Comparison of ENCODE assay signal across 9 mouse cellular contexts in the genomic region with DNA sequence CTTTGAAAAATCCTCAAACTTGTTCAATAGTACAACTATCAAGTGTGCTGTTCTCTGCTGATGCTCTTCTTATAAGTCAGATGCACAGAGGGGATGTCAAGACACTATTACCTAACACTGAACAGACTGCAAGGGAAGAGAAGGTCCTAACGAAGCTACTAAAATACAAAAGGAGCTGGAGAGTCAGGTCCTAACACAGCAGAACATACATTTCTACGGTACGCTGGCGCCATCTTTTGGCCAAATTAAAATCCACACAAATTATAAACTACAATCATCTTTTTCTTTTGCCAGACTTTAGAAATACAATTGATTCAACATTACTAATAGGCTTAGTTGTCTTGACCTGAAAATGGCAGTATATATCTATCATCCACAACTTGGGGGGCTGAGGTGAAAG. TPM values are rescaled to one million over a fixed set of nuclear protein-coding genes. Genes with fewer than 3 reads are reported as not detected.
A peak's percentile ranks its signal among the peaks of the same experiment; 100 is the strongest.
DNase-seq lines count a peak whose midpoint lies in the region; ATAC-seq and TF ChIP-seq lines count a peak whose summit lies in the region.
"Had no signal": no experiment of that assay in that cellular context is flagged by ENCODE, and none has a peak within 500 bp of the region (broad histone marks: within the 10 kb centered on the region; RNA-seq: fewer than 3 reads in every experiment).

No protein-coding gene starts in this region.

- TF ChIP-seq EP300 in stomach, postnatal 0 days (optimal IDR thresholded peaks at IDR 0.05) = no peak

- WGBS in heart, embryonic 11.5 days (ENCODE audit: insufficient replicate concordance) = 7% methylated on average over 4 of the region's 4 CpGs
- 6% methylated on average over 4 of the region's 4 CpGs for WGBS in embryonic facial prominence, embryonic 11.5 days
- WGBS in stomach, postnatal 0 days = 3% methylated on average over 4 of the region's 4 CpGs

- no peak overlapping the region for H3K4me3 ChIP-seq in heart, embryonic 11.5 days (ENCODE audit: low read depth, low read length)
- no peak overlapping the region for H3K4me3 ChIP-seq in embryonic facial prominence, embryonic 11.5 days (ENCODE audit: low read depth, low read length)
- H3K4me3 ChIP-seq in stomach, postnatal 0 days (ENCODE audit: low read depth, low read length) = no peak overlapping the region
- H3K4me3 ChIP-seq: embryonic facial prominence, embryonic 13.5 days had no signal

- no peaks in the 10 kb centered on the region for H3K9me3 ChIP-seq in heart, embryonic 11.5 days (replicated peaks; ENCODE audit: control insufficient read depth, low read length)
- no peaks in the 10 kb centered on the region for H3K9me3 ChIP-seq in embryonic facial prominence, embryonic 11.5 days (replicated peaks; ENCODE audit: control insufficient read depth, low read length)
- no peaks in the 10 kb centered on the region for H3K9me3 ChIP-seq in stomach, postnatal 0 days (ENCODE audit: control insufficient read depth, low read length)
- H3K9me3 ChIP-seq: embryonic facial prominence, embryonic 13.5 days had no signal

- TF ChIP-seq CTCF in stomach, postnatal 0 days (IDR thresholded peaks at IDR 0.05; ENCODE audit: low read depth) = peak; percentile 92

- no peaks in the 10 kb centered on the region for H3K36me3 ChIP-seq in heart, embryonic 11.5 days (ENCODE audit: control insufficient read depth, insufficient read depth, low read length)
- H3K36me3 ChIP-seq in embryonic facial prominence, embryonic 11.5 days (replicated peaks; ENCODE audit: control insufficient read depth, insufficient read depth, low read depth, low read length) = no peaks in the 10 kb centered on the region
- H3K36me3 ChIP-seq in stomach, postnatal 0 days (ENCODE audit: control insufficient read depth, insufficient read depth, low read length) = no peaks in the 10 kb centered on the region

- no peaks in the 10 kb centered on the region for H3K4me1 ChIP-seq in heart, embryonic 11.5 days (ENCODE audit: control insufficient read depth, insufficient read depth, low read length)
- no peaks in the 10 kb centered on the region for H3K4me1 ChIP-seq in embryonic facial prominence, embryonic 11.5 days (ENCODE audit: control insufficient read depth, insufficient read depth, low read length)
- H3K4me1 ChIP-seq in stomach, postnatal 0 days (replicated peaks; ENCODE audit: control insufficient read depth, insufficient read depth) = no peaks in the 10 kb centered on the region
- H3K4me1 ChIP-seq: embryonic facial prominence, embryonic 13.5 days had no signal

- H3K9ac ChIP-seq in heart, embryonic 11.5 days (ENCODE audit: low read depth, low read length) = no peak overlapping the region
- H3K9ac ChIP-seq in embryonic facial prominence, embryonic 11.5 days (replicated peaks; ENCODE audit: low read length) = no peak overlapping the region
- H3K9ac ChIP-seq in stomach, postnatal 0 days (ENCODE audit: low read length) = no peak overlapping the region
- H3K9ac ChIP-seq: embryonic facial prominence, embryonic 13.5 days had no signal

- ATAC-seq in heart, embryonic 11.5 days (replicated peaks; ENCODE audit: insufficient number of reproducible peaks, low FRiP score, low TSS enrichment) = no peak
- peak; percentile 61 for ATAC-seq in CD4-positive, CD25-positive, alpha-beta regulatory T cell, adult 4 months
- ATAC-seq in embryonic facial prominence, embryonic 11.5 days (replicated peaks; ENCODE audit: insufficient number of reproducible peaks, low FRiP score, low TSS enrichment, low read depth) = no peak
- ATAC-seq in stomach, postnatal 0 days (ENCODE audit: low FRiP score, low TSS enrichment) = no peak

- H3K4me2 ChIP-seq in heart, embryonic 11.5 days = no peak overlapping the region
- H3K4me2 ChIP-seq in embryonic facial prominence, embryonic 11.5 days (ENCODE audit: low read depth, low read length) = no peak overlapping the region
- no peak overlapping the region for H3K4me2 ChIP-seq in stomach, postnatal 0 days (replicated peaks; ENCODE audit: low read depth)
- H3K4me2 ChIP-seq: embryonic facial prominence, embryonic 13.5 days had no signal

- intact Hi-C loops in heart, postnatal 10 days (cut with DNase I) = loop anchor here (1.0 to 5.0 kb wide), 4 partner anchors 48 to 256 kb away; no protein-coding TSS in a partner anchor

- no peak overlapping the region for H3K27ac ChIP-seq in heart, embryonic 11.5 days (ENCODE audit: low read depth, low read length)
- H3K27ac ChIP-seq in embryonic facial prominence, embryonic 11.5 days (replicated peaks; ENCODE audit: low read depth, low read length) = no peak overlapping the region
- H3K27ac ChIP-seq in stomach, postnatal 0 days (replicated peaks) = no peak overlapping the region
- H3K27ac ChIP-seq: embryonic facial prominence, embryonic 13.5 days had no signal

- no peaks in the 10 kb centered on the region for H3K27me3 ChIP-seq in heart, embryonic 11.5 days (ENCODE audit: control insufficient read depth, insufficient read depth, low read length)
- no peaks in the 10 kb centered on the region for H3K27me3 ChIP-seq in embryonic facial prominence, embryonic 11.5 days (ENCODE audit: control insufficient read depth, insufficient read depth, low read length)
- no peaks in the 10 kb centered on the region for H3K27me3 ChIP-seq in stomach, postnatal 0 days (ENCODE audit: control insufficient read depth, insufficient read depth, low read length)
- H3K27me3 ChIP-seq: embryonic facial prominence, embryonic 13.5 days had no signal

- peak; percentile 68 to 83 for DNase-seq in heart, postnatal 10 days
- DNase-seq in adrenal gland, postnatal 10 days = peak; percentile 73
- peak; percentile 75 for DNase-seq in embryonic facial prominence, embryonic 11.5 days (ENCODE audit: low spot score)
- peak; percentile 71 for DNase-seq in kidney, postnatal 14 days
- peak; percentile 87 for DNase-seq in lung, postnatal 36 days
- peak; percentile 54 for DNase-seq in stomach, postnatal 0 days (ENCODE audit: low spot score)

RNA-seq across cellular contexts. Expression of a gene that starts 16.4 kb away (rescaled TPM):
- total RNA-seq in heart, postnatal 10 days (2021) = 1 to 10 TPM; 3.7 to 7.2 TPM
- 8.5 and 8.8 TPM in 2 replicates for polyA plus RNA-seq in heart, embryonic 11.5 days (2014; fragmentation: Nextera tagmentation; extraction: Ambion mirVana)
- 1 to 10 TPM; 3.3 to 3.8 TPM for polyA plus RNA-seq in CD4-positive, CD25-positive, alpha-beta regulatory T cell, adult 4 months (2017; shearing (Covaris generic))
- total RNA-seq in adrenal gland, postnatal 10 days (2021) = 1 to 10 TPM; 4.6 to 7.0 TPM
- 1.9 and 2.0 TPM in 2 replicates for polyA plus RNA-seq in embryonic facial prominence, embryonic 11.5 days (2014; fragmentation: Nextera tagmentation; extraction: Ambion mirVana)
- 2.0 and 2.2 TPM in 2 replicates for polyA plus RNA-seq in stomach, postnatal 0 days (2015; fragmentation: Nextera tagmentation; extraction: Ambion mirVana)

RNA-seq across cellular contexts. Expression of a gene that starts 28.3 kb away (rescaled TPM):
- total RNA-seq in heart, postnatal 10 days (2021) = 10 to 100 TPM in 1 of 2 experiments, 1 to 10 TPM in 1; 8.5 to 12.2 TPM
- 15.3 and 16.3 TPM in 2 replicates for polyA plus RNA-seq in heart, embryonic 11.5 days (2014; fragmentation: Nextera tagmentation; extraction: Ambion mirVana)
- polyA plus RNA-seq in CD4-positive, CD25-positive, alpha-beta regulatory T cell, adult 4 months (2017; shearing (Covaris generic)) = 10 to 100 TPM; 12.7 to 13.8 TPM
- 10 to 100 TPM in 1 of 2 experiments, 1 to 10 TPM in 1; 8.7 to 15.9 TPM for total RNA-seq in adrenal gland, postnatal 10 days (2021)
- 21.2 and 22.3 TPM in 2 replicates for polyA plus RNA-seq in embryonic facial prominence, embryonic 11.5 days (2014; fragmentation: Nextera tagmentation; extraction: Ambion mirVana)
- 7.0 and 7.4 TPM in 2 replicates for polyA plus RNA-seq in stomach, postnatal 0 days (2015; fragmentation: Nextera tagmentation; extraction: Ambion mirVana)

RNA-seq across cellular contexts. Expression of a gene that starts 29.0 kb away (rescaled TPM):
- 1 to 10 TPM; 5.8 to 6.7 TPM for total RNA-seq in heart, postnatal 10 days (2021)
- polyA plus RNA-seq in heart, embryonic 11.5 days (2014; fragmentation: Nextera tagmentation; extraction: Ambion mirVana) = 10.2 and 10.5 TPM in 2 replicates
- 10 to 100 TPM; 21.2 to 22.4 TPM for polyA plus RNA-seq in CD4-positive, CD25-positive, alpha-beta regulatory T cell, adult 4 months (2017; shearing (Covaris generic))
- total RNA-seq in adrenal gland, postnatal 10 days (2021) = 1 to 10 TPM; 5.7 to 7.2 TPM
- 11.3 and 11.7 TPM in 2 replicates for polyA plus RNA-seq in embryonic facial prominence, embryonic 11.5 days (2014; fragmentation: Nextera tagmentation; extraction: Ambion mirVana)
- polyA plus RNA-seq in stomach, postnatal 0 days (2015; fragmentation: Nextera tagmentation; extraction: Ambion mirVana) = 4.8 and 5.0 TPM in 2 replicates
